Mouse (Mus musculus) spleen, postnatal 14 days (tissue): ENCODE data around the gene Btbd35f8.
"Not testable (repeated sequence)": the region's sequence is repeated elsewhere in the genome, so short reads cannot be mapped to it uniquely, and the experiment has no call there.

ENCODE experiments used
- DNase-seq, 2 experiments: peaks; one replicate each; pipeline ENCODE4 v3.0.0; 2021 to 2022; ENCODE audit warnings: low spot score in 2 of 2

Gene Btbd35f8

DNA sequence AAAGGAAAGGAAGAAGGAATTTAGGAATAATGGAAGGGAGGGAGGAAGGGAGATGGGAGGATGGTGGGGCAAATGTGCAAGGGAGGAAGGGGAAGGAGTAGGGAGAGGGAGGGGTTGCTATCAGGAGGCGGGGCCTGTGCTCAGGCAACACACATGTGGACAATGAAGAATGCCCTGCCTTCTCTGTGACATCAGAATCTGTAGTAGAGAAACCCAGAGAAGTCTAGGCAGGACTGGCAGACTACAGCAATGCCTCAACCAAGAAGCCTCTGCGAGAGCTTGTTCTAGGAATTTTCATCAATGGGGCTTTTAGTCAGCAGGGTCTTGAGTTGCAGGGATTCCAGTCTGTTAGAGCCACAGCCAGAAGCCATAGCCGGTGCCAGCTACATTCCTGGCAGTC lies at the start of gene Btbd35f8:
Btbd35f8 (plus strand) TSS at position 301 of the 400 bp plus-strand sequence.
- DNase-seq: not testable (repeated sequence)
